Mouse (Mus musculus) monocyte, adult 5-6 weeks (primary cell): ENCODE measurements around the gene Uggt1. TPM values are rescaled to one million over a fixed set of nuclear protein-coding genes. Genes with fewer than 3 reads are reported as not detected.

Source experiments
- ATAC-seq: fragments of 153-309, 156-312 bp; replicated peaks from 2 replicates; pipeline ENCODE4 v1.8.0; 2017; ENCODE audit warnings: mild to moderate bottlenecking; ENCODE audit not compliant: low TSS enrichment, insufficient number of reproducible peaks, severe bottlenecking, poor library complexity, low FRiP score
- total RNA-seq: library from RNA; stranded (forward); fragments of 200-1000, 200-491, 200-594 nt; gene quantifications from 3 replicates; pipeline ENCODE4 v1.2.3, GENCODE M21; 2017

The Uggt1 gene
- total RNA-seq, 1 experiment from 2014 or later: 91.2 TPM

DNA sequence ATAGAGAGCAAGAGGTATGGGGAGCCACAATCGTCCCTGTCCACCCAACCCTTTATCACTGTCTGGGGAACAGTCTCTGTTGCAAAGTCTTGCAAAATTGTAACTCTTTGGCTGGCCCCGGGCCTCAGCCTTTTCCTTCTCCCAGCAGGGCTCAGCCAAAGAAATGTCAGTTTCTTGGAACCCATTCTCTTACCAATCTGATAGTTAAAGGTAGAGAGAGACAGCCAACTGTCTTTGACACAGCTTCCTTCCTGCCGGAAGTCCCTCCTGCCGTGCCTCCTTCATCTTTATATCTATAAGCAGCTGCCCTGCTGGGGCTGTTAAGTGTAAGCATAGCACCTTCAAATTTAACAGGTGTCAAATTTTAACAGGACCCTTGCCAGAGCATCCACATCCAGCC is 113.4 kb downstream of the Uggt1 start:
- ATAC-seq: no peak

DNA sequence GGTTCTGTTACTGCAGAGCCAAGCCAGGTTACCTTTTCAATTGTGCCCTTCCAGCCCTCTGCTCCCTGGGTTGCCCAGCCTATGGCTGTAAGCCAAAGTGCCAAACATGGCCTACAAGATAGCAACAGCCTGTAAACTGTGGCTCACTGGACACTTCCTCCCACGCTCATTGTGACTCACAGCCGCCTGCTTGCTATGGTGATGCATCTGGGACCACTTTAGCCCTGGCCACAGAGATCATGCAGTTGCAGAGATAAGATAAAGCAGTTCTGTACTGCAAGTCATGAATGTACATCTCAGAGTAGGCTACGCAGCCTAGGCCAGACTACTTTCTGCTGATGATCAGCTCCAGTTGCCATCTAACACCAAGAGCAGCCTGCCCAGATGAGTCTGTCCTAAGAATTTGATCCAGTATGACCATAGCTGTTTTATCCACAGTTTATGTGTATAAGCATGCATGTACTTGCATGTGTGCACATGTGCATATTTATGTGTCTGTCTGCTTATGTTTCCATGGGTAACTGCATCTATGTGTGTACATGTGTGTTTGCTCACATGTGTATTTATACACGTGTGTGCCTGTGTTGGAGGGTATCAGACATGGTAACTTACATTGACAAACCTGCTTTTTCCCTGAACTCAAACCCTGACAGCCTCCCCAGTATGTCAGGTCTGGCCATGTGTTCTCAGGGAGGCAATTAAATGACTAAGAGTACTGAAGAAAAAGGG is 114.0 kb downstream of the Uggt1 start:
- ATAC-seq: peak; percentile 34; the same call in 1 of the 2 replicates

DNA sequence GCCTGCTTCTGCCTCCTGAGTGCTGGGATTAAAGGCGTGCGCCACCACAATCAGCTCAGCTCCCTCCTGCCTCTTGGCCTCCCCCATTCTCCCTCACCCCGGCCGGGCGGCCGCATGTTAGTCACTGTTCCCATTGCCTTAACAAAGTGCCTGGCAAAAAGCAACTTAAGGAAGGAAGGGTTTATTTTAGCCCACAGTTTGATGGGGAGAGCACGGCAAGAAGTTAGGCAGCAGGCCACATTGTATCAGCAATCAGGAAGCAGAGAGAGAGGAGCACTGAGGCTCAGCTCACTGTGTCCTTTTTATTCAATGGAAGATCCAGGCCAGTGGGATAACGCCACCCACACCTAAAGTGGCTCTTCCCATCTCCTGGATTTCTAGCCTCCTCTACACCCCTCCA is 114.6 kb downstream of the Uggt1 start:
- no peak for ATAC-seq

DNA sequence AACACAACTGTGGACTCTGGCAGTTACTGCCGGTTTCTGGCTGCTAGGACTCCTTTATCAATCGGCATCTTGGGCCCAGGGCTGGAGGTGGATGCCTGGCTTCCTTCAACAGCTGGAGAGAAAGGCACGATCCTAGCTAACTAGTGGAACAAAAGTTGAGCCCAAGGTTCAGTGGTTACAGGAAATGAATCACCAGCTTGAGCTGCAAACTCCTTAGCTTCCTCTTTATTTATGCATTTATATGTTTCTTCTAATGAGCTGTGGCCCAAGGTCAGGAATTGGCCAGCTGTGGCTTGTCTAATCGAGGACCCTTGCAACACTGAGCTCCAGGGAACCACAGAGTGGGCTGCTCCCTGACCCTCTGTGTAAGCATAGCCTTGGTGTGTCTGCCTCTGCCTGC is 115.4 kb downstream of the Uggt1 start:
- ATAC-seq: peak; percentile 54

DNA sequence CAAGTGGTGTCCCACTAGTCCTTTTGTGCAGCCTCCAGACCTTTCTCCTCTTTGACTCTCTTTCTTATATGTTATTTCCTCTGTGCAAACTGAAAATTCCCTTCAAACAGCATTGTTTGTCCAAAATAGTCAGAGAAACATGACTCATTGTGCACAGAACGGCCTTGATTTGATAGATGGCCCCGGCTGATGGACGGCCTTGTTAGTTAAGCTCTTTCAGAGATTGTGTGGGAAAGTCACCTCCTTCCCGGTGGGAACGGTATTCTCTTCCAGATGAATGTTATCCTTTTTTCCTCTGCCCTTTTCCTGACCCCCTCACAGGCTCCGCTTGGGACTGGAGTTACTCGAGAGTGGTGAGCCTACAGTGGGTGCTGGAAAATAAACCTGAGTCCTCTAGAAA is 119.4 kb downstream of the Uggt1 start:
- ATAC-seq: no peak

DNA sequence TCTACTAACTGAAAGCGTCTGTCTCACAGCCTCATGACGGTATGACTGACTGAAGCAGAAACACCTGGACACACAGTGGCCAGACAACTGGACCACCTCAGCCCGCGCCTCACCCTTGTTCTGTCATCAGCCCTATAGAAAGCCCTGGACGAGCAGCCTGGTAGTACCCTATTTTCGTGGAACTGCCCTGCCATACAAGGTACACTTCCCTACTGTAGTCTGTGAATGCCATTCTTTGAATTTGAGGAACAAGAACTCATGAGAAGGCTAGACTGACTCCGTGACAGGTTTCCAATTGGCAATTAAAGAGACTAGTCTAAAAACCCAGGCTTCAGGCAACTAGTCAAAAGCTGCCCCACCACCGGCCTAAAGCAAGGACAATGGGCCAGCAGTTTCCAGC is 123.3 kb downstream of the Uggt1 start:
- ATAC-seq: 0 out of 2 replicates have a peak, but pooled peaks have one; percentile 42

DNA sequence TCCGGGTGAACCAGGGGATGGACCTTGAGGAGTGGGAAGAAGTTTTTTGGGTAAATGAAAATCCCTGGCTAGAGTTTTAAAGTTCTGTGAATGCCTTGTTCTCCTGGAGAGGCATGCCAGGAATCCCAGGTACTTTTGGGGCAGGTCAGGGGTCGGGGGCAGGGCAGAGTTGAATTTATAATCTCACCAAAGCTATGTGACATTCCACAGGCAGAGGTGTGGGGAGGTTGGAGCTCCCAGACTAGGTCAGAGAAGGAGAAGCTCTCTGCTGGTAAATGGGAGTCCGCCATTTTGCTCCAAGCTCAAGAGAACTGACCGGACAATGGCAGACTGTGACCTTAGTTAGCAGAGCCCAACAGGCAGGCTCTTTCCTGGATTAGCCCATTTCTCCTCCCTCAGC is 125.1 kb downstream of the Uggt1 start:
- ATAC-seq: no peak

DNA sequence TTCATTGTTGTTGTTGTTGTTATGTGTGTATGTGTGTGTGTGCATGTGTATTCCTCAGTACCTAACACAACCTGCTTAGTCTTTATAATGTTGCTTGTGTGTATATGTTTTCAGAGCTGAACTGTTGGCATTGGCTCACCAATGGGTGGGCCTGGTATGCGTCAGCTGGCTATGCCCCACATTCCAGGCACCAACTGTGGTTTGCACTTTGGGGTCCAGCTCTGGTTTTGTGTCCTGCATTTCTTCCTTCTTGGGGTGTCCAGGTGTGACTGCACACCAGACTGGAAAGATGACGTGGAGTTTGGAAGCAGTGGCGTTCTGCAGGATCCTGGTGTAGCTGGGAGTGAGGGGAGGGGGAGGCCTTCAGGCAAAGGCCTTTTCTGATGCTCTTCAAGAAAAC is 125.6 kb downstream of the Uggt1 start:
- ATAC-seq: no peak

DNA sequence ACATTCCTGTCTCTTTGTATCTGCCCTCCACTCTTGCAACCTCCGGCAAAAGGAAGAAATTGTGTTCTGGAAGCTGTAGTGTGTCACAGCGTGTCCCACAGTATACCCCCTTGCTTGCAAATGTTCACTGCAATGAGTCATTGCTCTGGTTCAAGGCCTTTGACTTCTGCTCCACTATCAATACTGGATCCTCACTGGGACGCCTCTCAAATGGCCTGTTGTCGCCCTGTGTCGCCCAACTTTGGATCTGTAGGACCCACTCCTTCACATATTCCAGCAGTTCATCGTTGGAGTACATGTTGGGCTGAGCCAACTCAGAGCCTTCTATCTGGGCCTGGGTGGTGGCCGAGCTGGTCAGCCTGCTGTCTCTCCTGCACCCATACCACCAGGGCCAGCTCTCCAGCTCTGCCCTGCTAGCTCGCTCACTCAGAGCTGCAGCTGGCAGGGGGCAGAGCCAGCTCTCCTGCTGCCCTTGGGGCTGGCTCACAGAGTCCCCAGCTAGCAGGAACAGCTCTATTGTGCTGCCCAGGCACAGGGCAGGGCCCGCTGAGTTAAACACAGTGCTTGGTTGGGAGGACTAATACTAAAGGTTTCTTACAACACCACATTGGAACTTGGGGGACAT is 126.3 kb downstream of the Uggt1 start:
- ATAC-seq: no peak

DNA sequence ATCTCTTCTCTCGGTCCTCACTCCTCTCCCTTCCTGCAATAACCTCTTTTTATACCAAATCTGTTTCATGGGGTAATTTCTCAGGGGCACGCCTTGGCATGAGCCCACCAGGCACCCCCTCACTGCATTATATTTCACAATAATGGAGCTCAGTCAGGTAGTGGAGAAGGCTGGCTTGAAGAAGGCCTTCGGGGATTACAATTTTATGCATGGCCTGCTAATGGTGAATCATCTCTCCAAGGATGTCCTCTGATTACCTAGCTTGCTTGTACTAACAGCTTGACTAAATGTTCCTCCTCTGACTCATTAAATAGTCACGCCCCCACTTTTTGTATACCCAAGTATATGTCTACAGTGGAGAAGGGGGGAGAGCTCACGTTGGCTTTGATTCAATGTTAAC is 128.0 kb downstream of the Uggt1 start:
- ATAC-seq: no peak

DNA sequence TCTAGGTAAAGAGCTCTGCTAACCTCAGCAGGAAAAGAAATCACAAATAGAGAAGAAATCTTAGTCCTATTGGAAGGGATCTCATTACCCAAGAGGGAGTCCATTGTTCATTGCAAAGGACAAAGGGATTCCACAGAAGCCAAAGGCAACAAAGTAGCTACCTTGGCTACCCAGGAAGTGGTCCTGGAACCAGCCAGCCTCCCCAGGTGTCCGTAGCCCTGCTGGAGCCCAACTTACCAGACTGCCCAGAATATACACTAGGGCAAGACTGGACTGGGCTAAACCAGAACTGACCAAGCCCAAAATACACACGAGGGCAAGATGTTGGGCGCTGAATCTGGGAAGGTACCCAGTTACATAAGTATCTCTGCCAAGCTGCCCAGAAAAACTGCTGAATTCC is 129.7 kb downstream of the Uggt1 start:
- no peak for ATAC-seq

DNA sequence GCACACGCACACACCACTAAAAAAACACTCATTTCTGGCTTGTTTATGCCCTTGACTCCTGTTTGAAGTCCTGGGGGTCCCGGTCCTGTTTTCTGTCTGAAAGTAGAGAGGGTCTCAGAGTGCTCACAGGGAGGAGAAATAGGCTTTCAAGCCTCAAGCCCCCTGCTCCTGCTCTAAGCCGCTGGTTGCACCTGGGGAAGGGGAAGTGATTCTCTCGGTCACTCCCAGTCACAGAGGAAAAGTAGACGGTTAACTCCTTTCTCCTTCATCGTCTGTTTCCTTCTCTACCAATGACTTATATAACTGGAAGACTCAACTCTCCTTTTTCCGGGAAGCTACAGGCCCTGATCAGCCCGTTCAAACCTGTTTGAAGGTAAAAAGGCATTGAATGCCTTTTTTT is 130.8 kb downstream of the Uggt1 start:
- no peak for ATAC-seq

DNA sequence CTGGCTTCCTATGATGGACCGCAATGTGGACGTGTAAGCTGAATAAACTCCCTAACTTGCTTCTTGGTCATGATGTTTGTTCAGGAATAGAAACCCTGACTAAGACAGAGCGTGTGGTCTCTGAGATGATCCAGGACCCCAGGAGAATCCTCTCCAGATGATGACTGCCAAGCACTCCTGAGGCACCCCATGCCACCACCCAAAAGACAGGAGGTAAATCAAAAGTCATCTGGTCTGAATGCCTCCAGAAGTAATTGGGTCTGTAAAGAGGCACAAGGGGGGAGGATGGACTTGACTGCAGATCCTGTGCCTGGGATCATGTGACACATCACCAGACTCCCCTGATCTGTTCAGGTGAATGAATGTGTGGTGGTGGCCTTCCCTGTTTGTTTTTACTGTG is 131.9 kb downstream of the Uggt1 start:
- no peak for ATAC-seq

DNA sequence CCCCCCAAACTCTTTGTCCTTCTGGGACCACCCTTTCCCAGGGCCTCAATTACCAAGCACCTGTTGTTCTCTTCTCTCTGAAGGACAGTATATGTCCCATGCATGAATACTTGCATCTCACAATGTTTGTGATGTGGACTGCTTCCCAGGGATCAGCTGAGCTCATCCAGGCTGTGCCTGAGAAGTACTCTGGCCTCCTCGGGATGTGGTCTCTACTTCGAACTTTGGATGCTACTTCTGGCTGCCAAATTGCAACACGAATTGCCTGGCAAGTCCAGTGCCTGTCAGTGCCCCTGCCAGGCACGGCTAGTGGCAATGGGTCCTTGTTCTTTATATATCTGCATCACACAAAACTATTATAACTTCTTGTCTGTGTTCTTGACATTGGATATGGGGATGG is 134.5 kb downstream of the Uggt1 start:
- no peak for ATAC-seq

DNA sequence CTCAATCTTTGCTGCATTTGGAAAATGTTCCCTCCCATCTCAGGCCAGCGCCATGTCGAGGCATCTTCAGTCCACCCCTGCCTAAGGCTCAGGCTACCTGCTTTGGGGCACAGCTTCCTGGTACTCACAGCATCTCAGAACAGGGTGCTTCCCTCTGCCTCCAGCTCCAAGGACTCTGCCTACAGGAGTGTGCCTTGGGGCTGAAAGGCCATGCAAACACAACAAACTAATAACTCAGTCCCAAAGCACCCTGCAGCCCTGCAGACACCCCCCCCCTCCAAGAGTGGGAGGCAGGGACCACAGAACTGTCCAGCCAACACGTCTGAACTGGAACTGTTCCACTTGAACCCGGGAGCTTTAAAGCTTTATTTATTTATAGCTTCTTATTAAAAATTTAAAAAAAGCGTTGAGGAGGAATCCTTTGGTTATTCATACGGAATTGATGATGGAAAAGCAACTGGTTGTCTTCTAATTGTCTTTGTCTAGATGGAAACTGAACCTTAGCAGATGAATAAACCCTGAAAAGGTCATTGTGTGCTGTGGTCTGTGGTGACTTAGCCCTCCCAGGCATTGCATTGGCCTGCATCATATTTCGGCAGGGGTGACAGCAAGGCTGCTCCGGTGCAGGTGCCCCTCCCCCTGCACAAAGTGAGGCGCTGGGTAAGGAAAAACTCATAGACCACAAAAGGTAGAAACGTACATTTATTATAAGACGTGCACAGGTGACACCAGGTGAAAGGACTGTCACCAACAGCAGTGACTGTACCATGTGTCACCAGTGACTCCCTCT is 138.4 kb downstream of the Uggt1 start:
- ATAC-seq: no peak

DNA sequence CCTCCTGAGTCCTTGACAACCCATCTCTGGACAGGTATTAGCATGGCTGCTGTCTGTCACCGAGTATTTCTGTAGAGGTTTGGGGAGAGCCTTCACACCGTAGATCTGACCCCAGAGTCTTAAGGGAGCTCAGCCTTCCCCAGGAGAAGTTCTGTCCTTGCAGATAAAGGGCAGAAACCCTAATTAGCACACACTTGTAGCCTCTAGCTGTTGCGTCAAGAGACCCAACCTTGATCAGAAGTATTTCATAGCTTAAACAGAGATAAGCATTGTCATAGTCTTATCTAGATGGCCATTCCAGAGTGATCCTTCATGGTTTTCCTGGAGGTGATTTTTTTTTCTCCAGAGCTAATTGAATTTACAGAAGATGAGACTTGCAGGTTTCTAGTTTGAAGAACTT is 144.1 kb downstream of the Uggt1 start:
- no peak for ATAC-seq

DNA sequence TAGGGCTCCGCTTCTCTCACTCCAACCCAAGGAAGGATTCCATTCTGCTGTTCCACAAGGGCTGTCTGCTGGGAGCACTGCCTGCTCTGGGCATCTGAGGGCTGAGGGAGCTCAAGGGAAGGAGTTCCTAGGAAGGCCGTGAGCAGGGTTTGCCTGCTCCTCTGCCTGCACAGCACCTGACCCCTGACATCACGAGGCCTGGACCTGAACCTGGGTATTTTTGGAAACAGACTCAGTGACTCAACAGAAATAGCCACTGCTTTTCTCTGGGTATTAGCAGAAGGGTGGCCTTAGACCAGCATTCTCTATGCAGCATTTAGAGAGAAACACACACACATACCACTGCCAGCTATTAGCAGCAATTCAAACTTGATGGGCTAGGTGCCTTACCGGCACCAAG is 146.1 kb downstream of the Uggt1 start:
- ATAC-seq: no peak

DNA sequence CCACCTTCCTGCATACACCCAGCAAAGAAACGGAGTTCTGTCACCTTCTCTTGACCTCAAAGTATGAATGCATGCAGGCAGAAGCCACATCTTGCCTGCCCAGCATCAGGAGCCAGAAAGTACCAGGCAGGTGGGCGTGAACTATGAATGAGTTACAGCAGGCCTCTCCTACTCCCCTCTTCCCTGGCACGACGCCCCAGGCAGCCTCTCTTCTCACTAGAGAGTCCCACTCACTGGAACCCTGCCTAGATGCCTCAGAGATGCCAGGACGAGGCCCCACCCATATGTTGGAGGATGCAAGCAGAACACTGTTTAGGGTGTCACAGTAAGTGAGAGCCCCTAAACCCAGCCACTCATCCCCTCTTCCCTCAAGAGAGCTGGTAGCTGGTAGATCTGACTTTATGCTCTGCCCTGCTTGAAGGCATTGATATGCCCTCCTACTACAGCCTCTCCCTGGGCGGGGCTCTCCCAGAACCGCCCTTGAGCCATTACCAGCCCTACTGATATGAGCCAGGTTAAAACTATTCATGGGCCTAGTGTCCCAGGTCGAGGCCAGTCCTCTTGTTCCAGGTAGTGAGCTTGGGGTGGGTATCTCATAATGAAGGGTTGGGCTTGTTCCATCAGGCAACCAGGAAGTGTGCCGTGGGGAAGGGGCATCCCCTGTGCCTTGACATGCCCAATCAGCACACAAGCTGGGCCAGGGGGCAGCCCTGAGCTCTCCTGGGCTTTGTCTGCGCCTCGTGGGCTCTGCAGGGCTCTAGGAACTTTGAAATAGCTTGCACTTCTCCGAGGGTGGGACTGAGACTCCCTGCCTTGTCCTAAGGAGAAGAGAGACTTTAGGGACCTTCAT is 148.9 kb downstream of the Uggt1 start:
- ATAC-seq: no peak

DNA sequence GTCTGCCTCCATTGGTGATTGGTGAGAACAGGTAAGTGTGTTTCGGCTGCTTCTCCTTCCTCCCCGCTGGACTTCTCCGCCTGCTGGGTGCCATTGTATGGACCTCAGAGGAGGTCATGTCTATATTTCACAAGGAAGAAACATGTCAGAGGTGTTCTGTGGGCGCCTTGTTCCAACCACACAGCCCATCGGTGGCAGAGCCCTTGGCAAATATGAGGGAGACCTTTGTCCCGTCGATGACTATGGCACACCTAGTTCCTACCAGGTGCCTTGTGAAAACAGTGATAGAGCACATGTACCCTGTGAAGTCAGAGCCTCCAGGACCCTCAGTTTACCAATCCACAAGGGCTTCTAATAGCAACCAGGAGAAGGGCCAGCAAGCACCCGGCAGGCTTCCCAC is 150.8 kb downstream of the Uggt1 start:
- no peak for ATAC-seq
